Mouse (Mus musculus): ENCODE data around the gene Chst14.

Gene Chst14

DNA sequence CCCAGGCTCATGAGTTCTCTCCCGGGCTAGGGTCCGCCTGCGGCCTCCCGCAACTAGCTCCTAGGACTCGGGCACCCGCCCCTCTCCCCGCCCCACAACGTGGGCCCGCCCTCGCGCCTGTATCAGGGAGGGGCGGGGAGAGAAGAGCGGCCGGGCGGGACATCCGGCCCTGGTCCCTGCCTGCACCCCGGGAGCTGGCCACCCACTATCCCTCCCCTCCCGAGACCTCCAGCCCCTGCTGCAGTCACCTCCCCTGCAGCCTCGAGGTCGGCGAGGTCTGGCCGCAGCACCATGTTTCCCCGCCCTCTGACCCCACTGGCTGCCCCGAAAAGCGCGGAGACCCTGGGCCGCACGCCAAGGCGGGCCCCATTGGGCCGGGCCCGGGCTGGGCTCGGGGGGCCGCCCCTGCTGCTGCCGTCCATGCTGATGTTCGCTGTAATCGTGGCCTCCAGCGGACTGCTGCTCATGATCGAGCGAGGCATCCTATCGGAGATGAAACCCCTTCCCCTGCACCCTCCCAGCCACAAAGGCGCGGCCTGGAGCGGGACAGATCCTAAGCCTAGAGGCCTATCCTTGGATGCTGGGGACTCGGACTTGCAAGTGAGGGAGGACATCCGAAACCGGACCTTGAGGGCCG is at the start of gene Chst14:
Gene Chst14 (plus strand): TSS at position 136 of the 637 bp plus-strand sequence.
- DNase-seq (ENCODE audit: low read depth, low spot score), result peak; percentile 56

GRCm38 (mm10) chr2:118881019-118881418 is 45.3 kb upstream of the Chst14 start:
- no peak for DNase-seq (ENCODE audit: low read depth, low spot score)

DNA sequence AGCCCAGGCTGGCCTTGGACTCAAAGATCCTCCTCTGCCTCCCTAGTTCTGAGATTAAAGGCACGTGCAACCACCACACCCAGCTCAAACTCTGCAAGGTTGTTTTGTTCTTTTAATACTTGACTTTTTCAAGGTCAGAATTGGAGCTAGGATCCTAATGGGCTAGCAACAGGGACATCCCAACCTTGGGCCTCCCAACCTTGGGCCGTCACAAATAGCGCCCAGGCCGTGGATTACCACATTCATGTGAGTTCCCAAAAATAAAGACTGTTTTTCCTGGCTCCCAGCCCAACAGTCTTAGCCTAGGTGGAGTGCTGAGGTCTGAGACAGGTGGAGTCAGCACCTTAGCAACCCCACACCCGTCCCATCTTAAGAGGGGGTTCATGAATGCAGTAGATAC is 44.3 kb upstream of the Chst14 start:
- no peak for DNase-seq (ENCODE audit: low read depth, low spot score)

- DNase-seq (ENCODE audit: low read depth, low spot score), result peak; percentile 81
Observed at GRCm38 (mm10) chr2:118882840-118883679, 43.2 kb upstream of the Chst14 start.

GRCm38 (mm10) chr2:118887440-118887839 is 38.9 kb upstream of the Chst14 start:
- no peak for DNase-seq (ENCODE audit: low read depth, low spot score)

GRCm38 (mm10) chr2:118887845-118888548 is 38.3 kb upstream of the Chst14 start:
- no peak for DNase-seq (ENCODE audit: low read depth, low spot score)

DNA sequence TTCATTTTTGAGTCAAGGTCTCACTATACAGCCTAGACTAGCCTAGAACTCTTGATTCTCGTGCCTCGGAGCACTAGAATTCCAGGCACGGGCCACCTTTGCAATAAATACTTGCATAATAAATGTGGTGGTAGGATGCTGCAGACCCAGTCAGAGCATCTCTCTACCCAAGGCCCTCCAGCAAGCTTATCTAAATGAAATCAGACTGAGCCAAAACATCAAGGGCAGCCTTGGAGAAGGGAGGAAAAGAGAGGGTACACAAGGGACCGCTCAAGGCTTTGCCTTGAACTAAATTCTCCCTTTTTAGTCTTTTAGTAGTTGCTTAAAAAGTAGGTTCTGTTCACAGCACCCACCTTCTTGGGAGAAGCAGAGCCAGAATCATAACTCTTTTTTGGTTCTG is 35.1 kb upstream of the Chst14 start:
- DNase-seq (ENCODE audit: low read depth, low spot score), result no peak

DNA sequence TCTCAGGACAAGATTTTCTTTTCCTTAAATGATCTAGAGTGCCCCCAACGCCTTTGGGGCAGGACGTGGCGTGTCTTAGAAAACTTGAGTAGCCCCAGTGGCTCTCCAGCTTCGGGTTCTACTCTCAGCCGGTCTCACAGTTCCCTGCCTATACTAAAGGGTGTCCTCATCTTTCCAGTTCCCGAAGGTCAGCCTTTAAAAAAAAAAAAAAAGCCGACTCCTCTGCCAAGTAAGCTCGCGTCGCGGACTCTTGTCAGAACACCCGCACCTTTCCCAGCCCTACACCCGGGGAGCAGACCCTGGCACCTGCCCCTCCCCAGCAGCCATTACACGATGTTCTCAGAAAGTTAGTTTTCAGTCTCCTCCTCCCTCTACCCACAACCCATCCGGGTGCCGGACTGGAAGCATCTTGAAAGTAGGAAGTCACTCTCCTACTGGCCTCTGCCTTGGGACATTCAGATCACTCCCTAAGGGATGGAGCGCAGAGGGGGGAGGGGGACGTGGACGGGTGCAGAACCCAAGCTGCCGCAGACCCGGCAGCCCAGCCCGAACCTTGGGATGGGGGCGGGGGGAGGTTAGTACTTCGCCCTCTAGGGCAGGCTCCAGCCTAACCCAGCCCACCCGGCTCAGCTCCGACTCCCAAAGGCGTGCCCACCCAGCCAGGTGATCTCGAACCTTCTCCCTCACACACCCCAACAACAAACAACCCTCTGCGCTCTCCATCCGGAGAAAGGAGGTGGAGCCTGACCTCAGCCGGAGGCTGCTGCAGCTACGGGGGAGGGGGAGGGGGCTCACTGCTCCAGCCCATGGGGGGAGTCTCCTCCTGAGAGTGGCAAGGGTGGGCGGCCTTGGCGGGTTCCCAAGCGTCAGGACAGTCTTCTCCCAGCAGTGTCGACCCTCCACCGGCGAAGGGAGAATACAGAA is 30.0 kb upstream of the Chst14 start:
- peak; percentile 54 for DNase-seq (ENCODE audit: low read depth, low spot score)

- no peak for DNase-seq (ENCODE audit: low read depth, low spot score)
Observed at GRCm38 (mm10) chr2:118896914-118897291, 29.4 kb upstream of the Chst14 start.

- DNase-seq (ENCODE audit: low read depth, low spot score), result no peak
Observed at GRCm38 (mm10) chr2:118897392-118897791, 28.9 kb upstream of the Chst14 start.

GRCm38 (mm10) chr2:118897808-118898207 is 28.5 kb upstream of the Chst14 start:
- no peak for DNase-seq (ENCODE audit: low read depth, low spot score)

GRCm38 (mm10) chr2:118898771-118899170 is 27.5 kb upstream of the Chst14 start:
- DNase-seq (ENCODE audit: low read depth, low spot score), result no peak

- DNase-seq (ENCODE audit: low read depth, low spot score), result no peak
Observed at GRCm38 (mm10) chr2:118899306-118899705, 27.0 kb upstream of the Chst14 start.

DNA sequence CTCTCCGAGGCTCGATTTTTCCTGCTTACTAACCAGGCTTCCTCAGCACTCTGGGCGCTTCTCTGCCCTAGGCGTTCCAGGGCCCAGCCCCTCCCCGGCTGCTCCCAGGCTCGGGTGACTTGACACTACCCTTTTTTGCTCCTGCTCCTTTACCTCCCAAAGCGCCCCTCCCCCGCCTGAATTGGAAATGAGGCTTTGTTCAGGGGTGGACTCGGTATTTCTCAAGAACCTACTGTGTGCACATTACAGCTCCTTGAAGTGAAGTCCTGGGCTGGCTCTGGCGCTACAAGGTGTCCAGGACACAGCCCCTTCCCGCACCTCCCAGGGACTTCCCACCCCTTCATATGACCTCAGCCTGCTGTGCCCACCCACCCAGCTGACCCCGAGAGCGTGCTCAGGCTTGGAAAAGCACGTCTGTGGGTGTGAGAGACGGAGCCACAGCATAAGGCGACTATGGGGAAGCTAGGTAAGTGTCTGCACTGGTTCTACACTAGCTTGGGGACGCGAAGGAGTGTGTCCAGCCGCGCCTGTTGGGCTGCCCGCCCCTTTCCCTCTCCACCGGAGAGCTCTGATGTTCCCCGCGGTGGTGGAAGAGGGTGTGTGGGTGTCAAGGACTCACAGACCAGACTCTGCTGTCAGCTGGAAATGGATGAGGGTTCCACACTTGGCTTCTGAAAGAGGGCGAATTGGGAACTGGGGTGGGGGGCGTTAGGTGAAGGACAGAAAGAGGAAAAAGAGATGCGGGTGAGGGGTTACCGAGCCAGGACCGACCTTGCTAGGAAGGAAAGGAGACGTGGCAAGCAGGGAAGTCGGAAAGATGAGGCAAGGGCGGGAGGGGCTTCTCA is 26.1 kb upstream of the Chst14 start, which contains the start of gene Bahd1:
Gene Bahd1 (plus strand): TSS at position 397 of the 845 bp plus-strand sequence.
- peak; percentile 52 for DNase-seq (ENCODE audit: low read depth, low spot score)

- no peak for DNase-seq (ENCODE audit: low read depth, low spot score)
Observed at GRCm38 (mm10) chr2:118900826-118901140, 25.5 kb upstream of the Chst14 start.

DNA sequence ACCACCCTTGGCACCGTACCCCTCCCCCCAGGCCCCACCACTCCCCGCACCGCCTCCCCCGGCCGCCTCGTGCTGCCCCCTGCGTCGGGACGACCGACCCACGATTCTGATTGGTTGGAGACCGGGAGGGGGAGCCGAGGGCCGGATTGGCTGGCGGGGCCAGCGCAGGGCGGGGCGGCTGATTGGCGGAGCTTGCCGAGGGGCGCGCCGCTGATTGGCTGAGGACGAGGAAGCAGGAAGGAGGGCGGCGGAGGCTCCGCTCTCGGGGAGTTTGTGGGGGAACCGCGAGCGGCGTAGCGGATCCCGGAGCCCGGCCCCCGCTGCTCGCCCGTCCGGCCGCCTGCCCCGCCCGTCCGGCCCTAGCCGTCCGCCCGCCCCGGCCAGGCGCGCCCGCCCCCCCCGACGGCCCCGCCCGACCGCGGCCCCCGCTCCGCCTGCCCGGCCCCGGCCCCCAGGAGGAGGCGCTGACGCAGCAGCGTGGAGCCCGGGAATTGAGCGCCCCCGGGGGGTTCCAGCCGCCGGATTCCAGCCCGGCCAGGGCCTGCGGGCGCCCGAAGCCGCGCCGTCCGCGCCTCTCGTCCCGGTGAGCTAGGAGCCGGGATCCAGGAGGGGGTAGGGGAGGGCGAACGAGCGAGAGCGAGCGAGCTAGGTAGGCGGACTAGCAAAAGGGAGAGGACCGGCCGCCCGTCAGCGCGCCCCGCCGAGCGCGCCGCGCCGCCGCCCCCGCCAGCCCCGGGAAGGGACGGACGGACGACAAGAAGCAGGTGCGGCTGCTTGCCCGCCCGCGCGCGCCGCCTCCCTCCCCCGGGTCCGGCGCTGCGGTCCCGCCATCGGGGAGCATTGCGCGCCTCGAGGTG is 24.9 kb upstream of the Chst14 start:
- DNase-seq (ENCODE audit: low read depth, low spot score), result peak; percentile 98

- DNase-seq (ENCODE audit: low read depth, low spot score), result no peak
Observed at GRCm38 (mm10) chr2:118902051-118903025, 24.0 kb upstream of the Chst14 start.

DNA sequence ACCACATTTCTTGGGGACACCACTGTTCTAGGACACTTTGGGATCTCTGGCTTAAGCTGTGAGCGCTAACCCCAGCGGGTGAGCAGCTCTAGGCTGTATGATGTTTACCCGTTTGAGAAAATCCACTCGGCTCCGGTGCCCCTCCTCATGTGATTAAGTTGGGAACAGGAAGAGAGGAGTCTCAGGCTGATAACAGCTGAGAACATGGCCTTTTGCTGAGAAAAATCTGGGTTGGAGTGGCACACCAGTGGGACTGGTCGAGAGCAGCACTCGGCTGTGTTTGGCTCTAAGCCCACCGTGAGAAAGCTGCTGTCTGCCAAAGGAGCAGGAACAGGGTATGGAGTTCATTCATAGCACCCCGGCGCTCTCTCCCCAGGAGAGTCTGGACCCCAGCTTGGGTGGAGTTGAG is 23.0 kb upstream of the Chst14 start:
- peak; percentile 58 for DNase-seq (ENCODE audit: low read depth, low spot score)
